Mouse (Mus musculus) adrenal gland, postnatal 36 days (tissue): ENCODE data around the gene Wiz. TPM values are rescaled to one million over a fixed set of nuclear protein-coding genes. Genes with fewer than 3 reads are reported as not detected.

Experiments
- DNase-seq, 2 experiments: peaks; one replicate each; pipeline ENCODE4 v3.0.0; 2021; ENCODE audit warnings: mixed read lengths in 1 of 2
- total RNA-seq, 2 experiments: library from RNA; stranded (reverse); gene quantifications; 2 replicates each; pipeline ENCODE4 v1.2.3; 2021

The Wiz gene
- total RNA-seq, 2 experiments from 2014 or later: 48.5 to 49.9 TPM

DNA sequence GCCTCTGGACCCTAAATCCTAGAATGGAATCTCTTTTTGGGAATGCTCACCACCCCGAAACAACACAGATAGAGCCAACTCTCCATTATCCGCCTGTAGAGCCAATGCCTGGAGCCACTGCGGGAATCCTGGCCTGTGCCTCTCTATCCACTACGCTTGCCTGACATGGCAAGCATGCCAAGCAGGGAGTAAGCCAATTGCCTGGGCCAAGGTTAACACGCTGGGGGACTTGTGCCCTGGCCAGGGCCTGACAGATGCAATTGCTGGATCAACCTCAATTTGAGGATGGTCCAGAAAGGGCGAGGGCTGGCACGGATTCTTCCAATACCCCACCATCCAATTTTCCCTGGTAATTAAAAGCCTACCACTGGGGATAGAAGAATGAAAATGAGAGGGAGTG is 6.7 kb downstream of the Wiz start:
- DNase-seq: peak; percentile 46 to 58

DNA sequence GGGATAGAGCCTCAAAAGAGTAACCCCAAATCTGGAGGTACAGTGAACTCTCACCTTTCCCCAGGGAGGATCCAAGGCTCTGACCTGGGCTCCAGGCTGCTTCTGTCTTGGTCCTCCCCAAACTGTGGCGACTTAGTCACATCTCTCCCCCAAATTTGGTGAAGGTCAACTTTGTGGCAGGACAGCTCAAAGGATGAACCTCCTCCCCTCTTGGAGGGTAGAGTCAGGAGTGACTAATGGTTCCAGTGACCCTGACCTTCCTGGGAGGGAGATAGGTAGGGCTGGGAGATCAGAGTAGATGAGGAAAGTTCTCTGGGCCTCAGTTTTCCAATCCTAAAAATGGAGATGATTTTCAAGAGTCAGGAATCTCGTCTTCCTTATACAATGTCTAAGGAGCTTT is 10.5 kb downstream of the Wiz start:
- DNase-seq: peak; percentile 57

DNA sequence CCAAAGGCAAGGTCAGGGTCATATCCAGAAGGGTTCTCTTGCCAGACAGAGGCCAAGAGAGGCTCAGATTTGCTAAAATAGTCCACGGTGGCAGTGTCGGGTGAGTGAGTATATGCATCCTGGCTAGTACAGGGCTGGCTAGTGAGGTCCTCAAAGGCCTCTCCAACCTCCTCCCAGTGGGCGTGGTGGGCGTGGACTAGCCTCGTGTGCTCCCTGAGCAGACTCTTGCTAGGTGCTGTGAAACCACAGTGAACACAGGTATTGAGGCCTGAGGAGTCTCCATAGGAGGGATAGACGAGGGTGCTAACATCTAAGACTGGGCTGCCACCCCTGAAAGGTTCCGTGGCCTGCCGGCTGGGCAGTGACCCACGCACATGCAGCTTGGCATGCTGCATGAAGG is 12.1 kb downstream of the Wiz start:
- no peak for DNase-seq

DNA sequence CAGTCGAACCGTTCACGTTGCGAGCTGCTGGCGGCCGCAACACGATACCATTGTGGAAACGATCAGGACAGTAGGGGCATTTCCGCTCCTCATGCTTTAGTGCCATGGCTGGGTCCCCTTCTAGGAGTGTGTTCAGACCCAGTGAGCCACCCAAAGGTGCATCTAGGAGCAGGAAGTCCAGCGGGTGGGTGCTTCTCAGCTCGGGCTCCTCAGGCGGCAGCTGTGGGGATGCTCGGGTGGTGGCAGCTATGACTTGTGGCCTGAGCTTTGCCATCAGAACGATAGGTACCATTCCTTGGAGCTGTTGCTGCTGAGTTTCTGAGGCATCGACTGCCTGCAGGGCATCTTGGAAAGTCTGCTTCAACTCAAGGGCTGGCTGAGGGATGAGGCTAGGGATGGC is 12.8 kb downstream of the Wiz start:
- no peak for DNase-seq

DNA sequence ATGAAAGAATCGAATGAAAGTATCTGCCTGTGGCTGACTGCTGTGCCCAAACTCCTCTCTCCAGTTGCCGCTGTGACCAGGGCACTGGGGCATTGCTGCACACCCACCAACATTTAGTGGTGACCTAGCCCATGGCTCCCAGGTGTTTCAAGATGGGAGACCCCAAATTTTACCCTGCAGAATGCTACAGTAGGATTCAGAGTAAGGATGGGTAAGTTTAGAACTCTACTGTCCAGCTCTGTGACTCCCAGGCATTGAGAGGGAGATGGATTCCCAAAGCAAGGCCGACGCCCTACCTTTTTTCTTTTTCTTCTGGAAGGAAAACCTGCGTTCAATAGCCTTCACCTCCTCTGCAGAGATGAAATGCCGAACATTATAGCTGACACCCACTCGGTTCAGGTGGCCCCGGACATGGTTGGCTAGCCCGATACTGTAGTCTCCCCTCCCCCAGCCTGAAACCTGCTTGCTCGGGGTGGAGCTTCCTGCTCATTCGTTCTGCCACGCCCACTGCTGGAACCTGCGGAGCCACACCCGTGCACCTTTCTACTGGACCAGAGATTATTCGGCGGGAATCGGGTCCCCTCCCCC is 20.2 kb downstream of the Wiz start:
- DNase-seq: no peak

DNA sequence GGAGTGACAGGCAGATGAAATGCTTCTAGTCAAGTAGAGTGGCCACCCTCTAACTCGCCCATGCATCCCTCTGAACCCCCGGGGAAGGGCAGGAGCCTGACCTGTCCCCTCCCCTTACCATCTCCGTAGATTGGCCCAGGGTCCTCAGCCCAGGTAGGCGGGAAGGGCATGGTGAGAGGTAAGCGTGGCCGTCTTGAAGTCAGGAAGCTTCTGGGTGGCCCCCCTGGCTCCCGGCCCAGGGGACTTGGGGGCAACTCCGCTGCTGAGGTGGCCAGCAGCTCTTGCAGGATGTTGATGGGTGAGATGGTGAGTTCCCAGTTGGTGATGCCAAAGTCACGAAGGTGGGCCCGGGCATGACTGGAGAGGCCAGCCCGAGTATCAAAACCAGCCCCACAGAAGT is 21.5 kb downstream of the Wiz start:
- no peak for DNase-seq

DNA sequence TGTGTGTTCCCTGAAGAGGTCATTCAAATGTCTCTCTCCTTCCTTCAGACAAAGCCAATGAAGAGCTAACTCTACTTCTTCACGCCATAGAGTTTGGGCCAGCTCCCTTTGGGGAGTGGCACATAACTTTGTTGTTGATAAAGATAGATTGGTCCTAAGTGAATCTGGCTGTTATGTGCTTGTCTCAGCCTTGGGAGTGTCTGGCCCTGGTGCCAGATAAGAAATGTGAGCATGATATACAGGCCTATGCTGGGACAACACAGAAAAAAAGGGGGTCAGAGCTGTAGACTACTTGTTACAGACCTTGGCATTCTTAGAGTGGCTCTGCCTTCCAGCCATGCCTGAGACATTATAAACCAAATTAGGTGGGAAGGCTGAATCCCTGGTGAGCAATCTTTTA is 23.9 kb downstream of the Wiz start:
- DNase-seq: no peak

DNA sequence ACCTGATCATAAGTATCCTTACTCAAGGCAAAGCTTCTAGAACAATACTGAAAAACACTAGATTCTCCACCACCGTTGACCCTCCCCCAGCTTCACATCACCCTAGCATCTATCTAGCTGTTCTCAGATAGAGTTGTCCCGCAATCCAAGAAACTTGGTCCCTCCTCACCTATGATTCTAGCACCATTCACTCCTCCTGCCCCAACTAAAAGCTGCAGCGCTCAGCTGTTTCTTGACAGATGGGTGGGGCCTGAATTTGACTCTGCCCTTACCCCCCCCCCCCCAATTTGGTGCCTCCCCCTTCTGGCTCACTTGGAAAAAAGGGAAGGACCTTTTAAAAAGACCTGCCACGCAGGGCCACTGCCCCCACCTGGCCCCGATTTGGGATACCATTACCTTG is 24.4 kb downstream of the Wiz start:
- no peak for DNase-seq

DNA sequence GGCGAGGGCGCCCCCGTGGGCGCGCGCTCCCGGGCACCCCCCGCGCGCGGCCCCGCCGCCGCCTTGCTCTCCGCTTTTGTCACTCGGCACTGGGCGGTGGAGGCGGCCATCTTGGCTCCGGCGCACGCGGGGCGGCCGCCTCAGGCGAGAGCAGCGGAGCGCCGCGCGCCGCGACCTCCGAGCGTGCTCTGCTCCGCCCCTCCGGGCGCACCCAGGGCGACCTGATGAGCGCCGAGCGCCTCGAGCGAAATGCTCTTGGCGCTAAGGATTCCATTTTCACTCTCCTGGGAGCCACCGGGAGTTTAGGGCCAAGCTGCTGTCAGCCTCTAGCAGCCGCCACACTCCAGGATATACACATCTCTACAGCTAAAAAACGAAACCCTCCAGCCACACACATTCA is 24.9 kb downstream of the Wiz start:
- DNase-seq: peak; percentile 91 to 95

DNA sequence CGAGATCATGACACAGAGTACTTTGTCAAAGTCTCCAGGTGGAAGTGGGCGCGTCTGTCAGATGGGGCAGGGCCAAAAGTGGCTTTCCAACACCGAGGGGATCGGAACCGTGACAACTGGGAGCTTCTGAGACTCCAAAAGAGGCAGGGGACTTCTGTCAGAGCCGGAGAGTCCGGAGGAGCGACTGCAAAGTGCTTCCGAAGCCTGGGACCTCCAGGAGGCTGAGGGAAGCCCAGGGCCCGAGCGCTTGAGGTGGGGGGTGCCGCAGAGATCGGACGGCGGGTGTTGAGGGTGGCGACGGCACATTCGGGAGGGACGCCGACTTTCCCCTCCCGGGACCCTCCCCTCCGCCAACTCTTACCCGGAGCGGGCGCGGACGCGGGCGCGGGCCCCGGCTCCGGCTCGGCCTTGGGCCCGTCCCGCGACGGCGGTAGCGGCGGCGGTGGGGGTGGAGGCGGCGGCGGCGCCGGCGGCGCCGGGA is 25.4 kb downstream of the Wiz start:
- DNase-seq: peak in 1 of 2 experiments; percentile 35

DNA sequence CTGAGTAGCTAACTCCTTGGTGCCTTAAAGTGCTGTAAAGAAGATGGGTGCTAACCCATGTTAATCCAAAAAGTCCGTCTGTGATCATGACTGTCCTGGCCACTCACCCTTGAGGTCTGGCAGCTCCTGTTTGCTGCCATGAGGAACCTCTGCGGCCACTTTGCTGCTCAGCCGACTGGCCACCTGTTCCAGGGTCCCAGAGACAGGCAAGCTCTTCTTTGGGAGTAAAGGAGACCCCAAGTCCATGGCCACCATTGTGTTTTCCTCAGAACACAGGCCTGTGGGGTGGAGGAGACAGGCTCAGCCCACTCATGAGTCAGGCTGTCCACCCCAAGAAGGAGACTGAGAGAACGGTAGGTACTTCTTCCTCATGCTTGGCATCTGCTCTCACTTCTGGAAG is 26.6 kb downstream of the Wiz start:
- DNase-seq: no peak

DNA sequence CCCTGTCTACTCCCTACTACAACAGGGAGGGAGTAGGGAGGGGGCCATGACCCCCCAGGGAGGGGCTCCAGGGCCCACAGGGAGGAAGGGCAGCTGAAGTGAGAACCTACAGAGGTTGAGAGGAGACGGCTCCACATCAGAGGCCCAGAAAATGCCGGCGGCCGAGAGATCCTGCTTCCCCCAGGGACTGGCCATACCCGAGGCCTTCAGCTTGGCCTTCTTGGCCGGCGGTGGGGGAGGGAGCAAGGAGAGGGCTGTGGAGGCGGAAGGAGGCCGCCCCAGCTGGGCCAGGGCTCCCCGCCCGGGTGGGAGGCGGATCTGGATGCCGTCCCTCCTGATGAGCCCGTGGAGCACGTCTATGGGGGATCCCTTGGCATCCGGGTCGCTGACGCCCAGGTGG is 29.3 kb downstream of the Wiz start:
- peak; percentile 73 to 79 for DNase-seq

DNA sequence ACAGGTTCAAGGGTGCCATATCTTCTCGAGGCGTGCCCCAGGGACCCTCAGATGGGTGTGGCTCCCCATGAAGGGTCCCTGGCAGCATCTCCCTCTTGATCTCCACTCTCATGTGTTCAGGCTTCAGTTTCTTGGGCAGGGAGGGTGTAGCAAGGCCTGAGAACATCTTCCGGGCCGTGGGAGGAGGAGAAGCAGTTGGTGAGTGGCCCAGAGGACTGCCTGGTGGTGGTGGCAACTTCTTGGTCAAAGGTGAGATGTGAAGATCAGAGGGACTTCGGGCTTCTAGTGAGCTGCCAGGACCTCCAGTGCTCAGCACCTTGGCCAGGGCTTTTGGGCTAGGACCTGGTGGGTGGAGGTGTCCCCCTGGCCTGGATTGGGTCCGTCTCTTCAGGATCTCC is 30.3 kb downstream of the Wiz start:
- no peak for DNase-seq

DNA sequence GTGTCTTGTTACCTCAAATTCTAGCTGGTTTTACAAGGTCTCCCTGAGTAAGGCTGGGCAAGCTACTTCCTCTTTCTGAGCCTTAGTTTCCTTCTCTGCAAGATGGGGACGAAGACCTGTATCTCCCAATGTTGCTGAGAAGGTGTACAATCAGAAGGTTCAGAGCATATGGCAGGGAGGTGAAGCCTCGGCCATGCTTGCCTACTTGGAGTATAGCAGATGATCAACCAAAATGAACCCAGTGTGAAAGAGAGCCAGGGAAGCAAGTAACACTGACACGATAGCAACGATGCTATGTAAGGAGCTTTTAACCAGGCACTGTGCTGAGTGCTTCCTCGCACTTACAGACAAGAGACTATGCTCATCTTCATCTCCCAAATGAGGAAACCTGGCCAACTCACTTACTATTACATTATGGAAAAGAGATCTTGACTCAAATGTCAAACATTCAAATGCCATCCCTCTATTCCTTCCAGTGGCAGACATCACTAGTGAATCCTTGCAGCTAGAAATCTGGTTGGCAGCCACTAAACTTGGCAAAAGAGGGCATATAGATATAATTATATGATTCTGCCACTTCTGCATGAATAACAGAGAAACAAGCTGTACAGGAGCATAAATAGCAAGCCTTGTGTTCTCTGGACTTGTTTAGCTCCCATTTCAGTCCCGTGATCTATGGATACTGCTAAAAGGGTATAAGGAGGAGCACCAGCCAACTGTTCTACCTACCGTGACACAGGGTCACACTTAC is 30.9 kb downstream of the Wiz start:
- DNase-seq: no peak

DNA sequence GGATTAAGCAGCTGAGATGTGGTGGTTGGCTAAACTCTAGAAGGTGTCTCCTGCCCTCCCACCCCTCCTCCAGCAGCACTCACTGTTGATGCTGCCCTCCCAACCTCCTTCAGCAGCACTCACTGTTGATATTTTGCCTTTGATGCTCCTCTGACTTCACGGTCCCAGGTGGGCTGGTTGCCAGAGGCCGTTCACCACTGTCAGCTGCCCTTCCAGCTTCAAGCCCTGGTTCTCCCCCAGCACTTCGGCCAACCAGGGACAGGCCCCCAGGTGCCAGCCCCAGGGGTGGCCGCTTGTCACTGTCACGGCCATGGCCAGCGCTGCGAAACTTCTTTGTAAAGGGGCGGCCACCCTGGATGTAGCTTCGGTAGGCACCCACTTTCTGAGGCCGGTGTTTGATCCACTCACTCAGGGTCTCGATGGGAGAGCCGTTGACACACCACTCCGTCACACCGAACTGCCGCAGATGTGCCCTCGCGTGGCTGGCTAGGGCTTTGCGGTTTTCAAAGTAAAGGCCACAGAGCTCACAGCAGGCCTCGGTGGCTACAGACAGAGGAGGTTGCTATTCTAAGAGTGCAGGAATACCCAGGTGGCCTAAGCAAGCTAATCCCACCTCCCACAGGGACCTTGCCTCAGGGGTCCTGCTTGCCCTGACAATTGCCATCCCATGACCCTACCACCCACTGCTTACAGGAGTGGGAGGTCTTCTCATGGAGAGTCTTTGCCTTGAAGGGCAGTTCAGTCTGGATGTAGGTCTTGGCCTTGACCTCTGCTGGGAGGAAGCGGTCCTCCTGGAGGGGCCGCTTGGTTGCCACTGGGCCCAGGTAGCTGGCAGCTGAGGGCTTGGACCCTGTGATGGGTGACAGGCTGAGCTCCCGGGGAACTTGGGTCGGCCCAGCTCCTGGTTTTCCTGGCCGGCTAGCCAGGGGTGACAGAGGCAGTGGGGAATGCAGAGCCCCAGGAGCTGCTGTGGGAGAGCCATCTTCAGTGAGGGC is 32.2 kb downstream of the Wiz start:
- DNase-seq: peak; percentile 57 to 67

DNA sequence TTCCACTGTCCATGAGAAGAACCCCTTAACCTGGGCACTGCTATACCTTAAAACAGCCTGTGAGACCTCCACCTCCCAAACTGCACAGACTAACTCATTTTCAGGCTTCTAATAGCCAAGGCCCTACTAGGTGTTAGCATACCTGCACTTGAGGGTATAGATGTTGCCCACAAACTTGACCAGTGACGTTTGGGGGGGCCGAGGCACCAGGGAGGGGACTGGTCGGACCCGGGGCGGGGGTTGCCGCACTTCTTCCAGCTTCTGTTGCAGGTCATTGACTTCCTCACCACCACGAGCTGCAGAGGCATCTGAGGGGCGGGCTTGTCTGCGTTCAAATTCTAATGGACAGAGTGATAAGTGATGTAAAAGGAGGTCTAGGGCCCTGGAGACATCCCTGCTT is 33.0 kb downstream of the Wiz start:
- DNase-seq: no peak

DNA sequence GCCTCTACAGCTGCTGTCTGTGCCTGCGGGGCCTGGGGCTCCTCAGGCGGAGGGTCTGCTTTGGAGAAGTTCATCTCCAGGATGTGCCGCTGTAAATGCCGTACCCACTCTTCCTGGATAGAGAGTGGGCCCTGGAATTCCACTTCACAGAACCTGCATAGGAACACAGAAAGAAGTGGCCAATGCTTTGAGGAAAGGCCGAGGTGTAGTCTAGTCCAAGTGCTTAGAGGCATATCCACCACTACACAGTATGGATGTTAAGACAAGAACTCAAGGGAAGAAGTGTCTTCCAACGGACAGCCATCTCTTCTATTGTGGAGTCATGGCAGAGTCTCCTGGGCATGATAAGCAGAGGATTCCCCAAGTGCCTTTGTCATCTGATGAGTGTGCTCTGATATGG is 34.2 kb downstream of the Wiz start:
- DNase-seq: no peak

DNA sequence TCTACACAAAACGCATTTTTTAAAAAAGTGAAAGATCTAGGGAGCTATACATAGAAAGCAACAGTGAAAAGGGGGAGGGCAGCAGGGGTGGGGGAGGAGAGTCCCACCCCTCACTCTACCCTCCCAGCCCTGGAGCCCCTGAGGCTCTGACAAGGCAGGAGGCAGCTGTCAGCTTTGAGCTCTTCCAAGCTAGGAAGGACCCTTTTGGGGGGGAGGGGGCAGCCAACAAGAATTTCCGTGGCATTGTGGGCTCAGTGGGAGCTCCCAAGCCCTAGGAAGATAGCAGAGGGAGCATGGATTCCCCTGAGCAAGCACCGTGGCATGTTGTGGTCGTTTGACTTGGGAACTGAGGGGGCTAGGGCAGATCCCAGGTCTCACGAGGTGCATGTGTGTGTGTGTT is 35.0 kb downstream of the Wiz start:
- no peak for DNase-seq

DNA sequence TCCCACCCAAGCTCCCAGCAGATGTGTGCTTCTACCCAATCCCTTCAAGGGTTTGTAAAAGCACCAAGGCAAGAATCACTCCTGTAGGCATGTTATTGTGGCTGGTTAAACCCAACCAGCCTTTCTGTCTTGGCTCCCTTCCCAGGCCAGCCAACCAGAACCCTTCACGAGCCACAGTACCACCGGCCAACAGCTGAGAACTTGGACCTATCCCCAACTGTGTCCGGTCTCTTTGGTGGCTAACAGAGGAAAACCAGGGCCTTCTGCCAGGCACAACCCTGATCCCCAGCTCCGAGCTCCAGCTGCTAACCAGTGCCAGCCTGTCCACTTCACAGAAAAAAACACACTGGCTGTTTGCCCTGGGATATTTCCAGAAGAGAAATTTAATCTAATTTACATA is 35.5 kb downstream of the Wiz start:
- peak; percentile 64 to 71 for DNase-seq

DNA sequence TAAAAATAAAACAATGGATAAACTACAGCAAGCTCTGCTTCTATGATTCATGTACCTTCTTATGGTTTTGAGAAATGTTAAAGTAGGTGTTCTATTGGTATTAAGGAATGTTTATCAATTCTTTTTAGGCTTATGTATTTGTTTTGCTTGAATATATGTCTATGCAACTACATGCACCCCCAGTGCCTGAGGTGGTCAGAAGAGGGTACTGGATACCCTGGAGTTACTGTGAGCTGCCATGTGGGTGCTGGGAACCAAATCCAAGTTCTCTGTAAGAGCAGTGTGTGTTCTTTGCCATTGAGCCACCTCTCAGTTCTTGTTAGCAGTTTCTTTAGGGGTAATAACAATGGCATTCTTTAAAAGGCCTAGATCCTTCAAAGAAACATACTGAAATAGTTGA is 37.5 kb downstream of the Wiz start:
- DNase-seq: no peak

DNA sequence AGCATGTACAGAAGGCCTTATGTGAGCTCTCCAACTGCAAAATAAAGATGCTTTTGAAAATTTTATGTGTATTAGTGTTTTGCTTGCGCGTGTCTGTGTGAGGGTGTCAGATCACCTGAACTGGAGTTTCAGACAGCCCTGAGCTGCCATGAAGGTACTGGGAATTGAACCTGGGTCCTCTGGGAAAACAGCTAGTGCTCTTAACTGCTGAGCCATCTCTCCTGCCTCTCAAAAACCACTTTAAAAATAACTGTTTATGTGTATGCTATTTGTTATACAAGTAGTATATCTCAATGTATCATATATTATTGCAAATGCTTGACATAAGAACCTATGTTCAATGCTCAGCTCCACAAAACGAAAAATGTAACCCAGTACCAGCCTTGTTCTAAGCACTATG is 38.0 kb downstream of the Wiz start:
- no peak for DNase-seq

DNA sequence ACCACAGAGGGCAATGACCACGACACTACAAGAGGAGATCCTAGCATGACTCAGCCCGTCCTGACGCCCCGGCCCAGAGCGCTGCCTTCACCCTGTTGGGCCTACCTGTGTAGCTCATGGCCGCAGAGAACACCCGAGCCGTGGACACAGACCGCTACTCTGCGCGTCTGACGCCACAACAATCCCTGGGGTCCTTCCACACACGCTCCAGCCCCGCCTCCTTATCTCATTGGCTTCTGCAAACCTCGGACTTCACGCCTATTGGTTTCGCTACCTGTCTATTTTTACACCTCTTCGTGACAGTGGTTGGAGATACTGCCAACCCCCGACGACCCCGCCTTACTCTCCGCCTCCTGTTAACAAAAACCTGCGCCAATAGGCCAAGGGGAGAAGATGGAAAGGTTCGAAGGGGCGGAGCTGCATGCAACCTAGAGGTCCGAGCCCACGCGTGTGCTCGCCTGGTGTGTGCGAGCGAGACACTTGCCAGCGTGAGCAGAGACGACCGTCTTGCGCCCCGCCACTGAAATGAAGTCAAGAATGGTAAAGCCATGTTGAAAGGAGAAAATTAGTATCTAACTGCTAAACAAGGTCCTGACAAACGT is 38.8 kb downstream of the Wiz start, which contains the start of gene Akap8l:
Gene Akap8l, minus strand, starts transcription at position 226 of the 602 bp plus-strand sequence.
- DNase-seq: peak; percentile 94 to 96
